Mouse (Mus musculus) liver, embryonic 14.5 days (tissue): Measurements from ENCODE around the gene Ppp1r18. TPM values are rescaled to one million over a fixed set of nuclear protein-coding genes. Genes with fewer than 3 reads are reported as not detected.
A peak's percentile ranks its signal among the peaks of the same experiment; 100 is the strongest.

Source experiments
- ATAC-seq: fragments of 200-750 bp; cut with Nextera tagmentation; 2 replicates; pipeline ENCODE4 v1.8.0; 2017; ENCODE audit warnings: moderate number of reproducible peaks, mild to moderate bottlenecking, moderate library complexity; ENCODE audit not compliant: insufficient read depth
- DNase-seq, 3 experiments: peaks; one replicate each; pipeline ENCODE4 v3.0.0-alpha.2; 2012 to 2013; ENCODE audit warnings: low read depth in 3 of 3, low spot score in 3 of 3
- H3K27ac ChIP-seq: fragments of 300-500 bp; sonication (generic); 2 replicates; pipeline ENCODE4 v1.5.1; 2014; ENCODE audit warnings: moderate library complexity, mild to moderate bottlenecking, control low read depth, inconsistent platforms
- H3K27me3 ChIP-seq: fragments of 300-500 bp; sonication (generic); 2 replicates; pipeline ENCODE4 v1.6.1; 2014; ENCODE audit warnings: mild to moderate bottlenecking, low read length, moderate library complexity; ENCODE audit not compliant: control insufficient read depth, insufficient read depth
- H3K36me3 ChIP-seq: fragments of 300-500 bp; sonication (generic); replicated peaks from 2 replicates; pipeline ENCODE4 v1.6.1; 2014; ENCODE audit warnings: low read depth; ENCODE audit not compliant: control insufficient read depth, insufficient read depth
- H3K4me1 ChIP-seq, 2 experiments: fragments of 200-500 bp in 1 of 2; fragments of 300-500 bp in 1 of 2; sonication (generic) in 1 of 2; replicated peaks; 2 replicates each; pipeline ENCODE4 v1.6.1; 2012 to 2014; ENCODE audit warnings: antibody characterized with exemption in 1 of 2, inconsistent platforms in 1 of 2, low read length in 1 of 2; ENCODE audit not compliant: control insufficient read depth in 2 of 2, insufficient read depth in 2 of 2
- H3K4me2 ChIP-seq: fragments of 300-500 bp; sonication (generic); 2 replicates; pipeline ENCODE4 v1.6.1; 2014; ENCODE audit warnings: low read depth, mild to moderate bottlenecking, control low read depth, moderate library complexity
- H3K4me3 ChIP-seq, 2 experiments: fragments of 200-500 bp in 1 of 2; fragments of 300-500 bp in 1 of 2; sonication (generic) in 1 of 2; 2 replicates each; pipeline ENCODE4 v1.5.1; 2012 to 2014; ENCODE audit warnings: low read depth in 2 of 2, low read length in 2 of 2, mild to moderate bottlenecking in 2 of 2, control low read depth in 1 of 2, inconsistent platforms in 1 of 2, moderate library complexity in 1 of 2; ENCODE audit not compliant: insufficient read depth in 1 of 2
- H3K9ac ChIP-seq: fragments of 300-500 bp; sonication (generic); replicated peaks from 2 replicates; pipeline ENCODE4 v1.6.1; 2014; ENCODE audit warnings: mild to moderate bottlenecking, control low read depth, moderate library complexity
- H3K9me3 ChIP-seq: fragments of 300-500 bp; sonication (generic); 2 replicates; pipeline ENCODE4 v1.6.1; 2016; ENCODE audit warnings: low read length, mixed read lengths; ENCODE audit not compliant: control insufficient read depth
- CTCF ChIP-seq: IDR thresholded peaks from 2 replicates; pipeline ENCODE4 v1.5.1; 2016; ENCODE audit warnings: antibody characterized with exemption, low read depth, control low read depth
- EP300 ChIP-seq: IDR thresholded peaks from 2 replicates; pipeline ENCODE4 v1.6.1; 2016; ENCODE audit warnings: antibody characterized with exemption, low read depth
- WGBS: fragments of 180-500 bp; shearing (Covaris S2); extraction: QIAGEN DNeasy Blood & Tissue Kit; methylation state at CpG from one replicate; pipeline ENCODE4 v1.1.7; 2014; ENCODE audit not compliant: insufficient replicate concordance; 5-methylcytosine and 5-hydroxymethylcytosine counted together
- polyA plus RNA-seq, 2 experiments: library from polyadenylated mRNA; depleted of rRNA in 1 of 2; stranded (reverse) in 1 of 2; unstranded in 1 of 2; fragments of >200 nt; fragmentation: Nextera tagmentation in 1 of 2; extraction: Ambion mirVana in 1 of 2; gene quantifications; 2 replicates each; pipeline versions ENCODE4 v1.2.1 to v1.2.3; 2012 to 2014

Gene Ppp1r18
- 8.7 and 10.7 TPM in 2 replicates for polyA plus RNA-seq (2012; rRNA removed)
- polyA plus RNA-seq (2014; fragmentation: Nextera tagmentation; extraction: Ambion mirVana): 8.2 and 8.7 TPM in 2 replicates

DNA sequence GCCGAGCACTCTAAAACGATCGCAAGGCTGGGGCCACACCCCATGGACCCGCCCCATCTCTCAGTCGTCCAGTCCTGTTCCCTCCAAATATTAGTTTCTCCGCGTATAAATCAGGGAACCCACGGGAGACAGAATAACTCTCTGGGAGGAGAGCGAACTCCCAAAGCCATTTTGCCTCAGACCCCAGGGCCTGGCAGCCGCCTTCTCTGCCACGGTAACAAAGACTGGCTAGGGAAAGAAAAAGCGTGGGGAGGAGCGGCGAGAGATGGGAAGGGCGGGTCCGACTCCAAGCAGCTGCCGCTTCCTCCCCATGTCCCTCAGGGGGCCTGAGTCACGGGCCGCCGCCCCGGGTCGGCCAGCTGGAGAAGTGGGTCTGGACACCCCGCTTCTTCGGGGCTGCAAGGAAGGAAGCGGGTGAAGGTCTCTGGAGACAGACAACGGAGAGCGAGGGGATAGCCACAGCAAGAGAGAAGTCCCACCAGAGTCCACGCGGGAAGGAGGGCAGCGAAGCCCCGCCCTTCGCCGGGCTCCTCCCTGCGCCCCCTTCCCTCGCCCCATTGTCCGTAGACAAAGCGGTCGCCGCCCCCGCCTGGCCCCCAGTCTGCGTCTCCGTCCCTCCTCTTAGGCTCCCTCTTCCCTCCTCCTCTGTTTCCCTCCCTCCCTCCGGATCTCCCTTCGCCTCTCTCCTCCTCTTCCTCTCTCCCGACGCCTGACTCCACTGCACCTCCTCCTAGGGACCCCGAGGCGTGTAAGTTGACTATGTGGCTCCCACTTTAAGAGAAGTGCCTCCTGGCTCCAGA is at the start of gene Ppp1r18:
Gene Ppp1r18, plus strand, starts transcription at position 113 of the 800 bp plus-strand sequence.
- TF ChIP-seq EP300 (no peak), CTCF (no peak)
- H3K36me3 ChIP-seq: no peaks in the 10 kb centered on the region
- H3K4me3 ChIP-seq: peak within 1 kb of the TSS; percentile 50 to 64
- H3K9ac ChIP-seq: peak within 1 kb of the TSS; percentile 23
- no peaks in the 10 kb centered on the region for H3K9me3 ChIP-seq
- peaks cover 11 to 14% of the 10 kb centered on the region in 2 experiments for H3K4me1 ChIP-seq
- no peak for DNase-seq
- H3K27ac ChIP-seq: no peak within 1 kb of the TSS
- peaks cover 55% of the 10 kb centered on the region for H3K27me3 ChIP-seq
- ATAC-seq: no peak
- H3K4me2 ChIP-seq: peak within 1 kb of the TSS; percentile 65
- 1% methylated on average over 48 of the region's 48 CpGs for WGBS

DNA sequence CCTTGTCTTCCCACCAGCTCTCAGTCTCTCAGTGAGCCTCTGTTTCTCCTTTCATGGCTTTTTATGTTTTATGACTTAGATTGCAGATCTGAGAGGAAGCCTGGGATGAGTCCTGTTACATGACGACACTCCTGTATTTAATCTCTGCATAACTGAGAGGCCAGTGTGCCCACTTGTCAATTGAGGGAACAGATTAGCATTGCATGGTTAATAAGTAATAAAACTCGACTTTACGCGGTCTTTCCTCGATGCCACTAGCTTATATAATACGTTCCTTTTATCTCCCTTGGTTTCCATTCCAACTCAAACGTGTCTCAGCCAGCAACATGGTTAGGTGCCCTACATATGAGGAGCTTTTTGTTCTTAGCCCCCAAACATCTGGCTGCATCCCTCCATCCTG is 49.6 kb upstream of the Ppp1r18 start:
- peaks cover 15 to 32% of the 10 kb centered on the region in 2 experiments for H3K4me1 ChIP-seq
- H3K36me3 ChIP-seq: no peaks in the 10 kb centered on the region
- 57% methylated on average over 7 of the region's 7 CpGs for WGBS
- DNase-seq (no peak), ATAC-seq (no peak)
- no peak overlapping the region for H3K4me2 ChIP-seq
- no peaks in the 10 kb centered on the region for H3K27me3 ChIP-seq
- no peak overlapping the region for H3K27ac ChIP-seq
- H3K9me3 ChIP-seq: no peaks in the 10 kb centered on the region
- no peak overlapping the region for H3K9ac ChIP-seq
- no peak overlapping the region for H3K4me3 ChIP-seq
- TF ChIP-seq EP300 (no peak), CTCF (no peak)

DNA sequence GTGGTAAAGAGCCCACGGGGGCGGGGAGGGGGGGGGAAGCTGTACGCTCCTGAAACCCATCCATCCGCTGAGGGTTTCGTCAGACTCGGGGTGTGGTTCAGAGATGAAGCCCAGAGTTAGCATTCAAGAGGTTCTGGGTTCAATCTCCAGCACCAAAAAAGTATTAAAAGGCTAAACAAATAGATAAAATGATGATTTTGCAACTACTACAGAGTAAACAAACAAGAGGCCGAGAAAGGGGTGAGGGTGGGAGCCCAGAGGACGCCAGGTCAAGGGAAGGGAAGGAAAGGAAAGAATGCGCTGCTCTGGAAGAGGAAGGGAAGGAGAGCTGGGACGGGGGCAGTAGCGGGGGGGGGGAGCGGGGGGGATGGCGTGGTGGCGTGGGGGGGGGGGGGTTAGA is 48.7 kb upstream of the Ppp1r18 start:
- Histone ChIP-seq H3K9ac (no peak overlapping the region), H3K4me2 (no peak overlapping the region), H3K4me3 (no peak overlapping the region), H3K9me3 (no peaks in the 10 kb centered on the region), H3K4me1 (peaks cover 23 to 37% of the 10 kb centered on the region in 2 experiments), H3K27me3 (no peaks in the 10 kb centered on the region), H3K27ac (no peak overlapping the region), H3K36me3 (no peaks in the 10 kb centered on the region)
- ATAC-seq (no peak), DNase-seq (no peak)
- TF ChIP-seq CTCF: no peak
- no peak for TF ChIP-seq EP300
- WGBS: 57% methylated on average over 14 of the region's 14 CpGs

GRCm38 (mm10) chr17:35817226-35817625 is 48.2 kb upstream of the Ppp1r18 start:
- H3K4me2 ChIP-seq: no peak overlapping the region
- H3K36me3 ChIP-seq: no peaks in the 10 kb centered on the region
- TF ChIP-seq EP300 (no peak), CTCF (no peak)
- no peak overlapping the region for H3K4me3 ChIP-seq
- 77% methylated on average over 10 of the region's 10 CpGs for WGBS
- H3K4me1 ChIP-seq: peaks cover 24 to 40% of the 10 kb centered on the region in 2 experiments
- H3K9me3 ChIP-seq: no peaks in the 10 kb centered on the region
- ATAC-seq (no peak), DNase-seq (no peak)
- H3K27me3 ChIP-seq: no peaks in the 10 kb centered on the region
- no peak overlapping the region for H3K9ac ChIP-seq
- no peak overlapping the region for H3K27ac ChIP-seq

DNA sequence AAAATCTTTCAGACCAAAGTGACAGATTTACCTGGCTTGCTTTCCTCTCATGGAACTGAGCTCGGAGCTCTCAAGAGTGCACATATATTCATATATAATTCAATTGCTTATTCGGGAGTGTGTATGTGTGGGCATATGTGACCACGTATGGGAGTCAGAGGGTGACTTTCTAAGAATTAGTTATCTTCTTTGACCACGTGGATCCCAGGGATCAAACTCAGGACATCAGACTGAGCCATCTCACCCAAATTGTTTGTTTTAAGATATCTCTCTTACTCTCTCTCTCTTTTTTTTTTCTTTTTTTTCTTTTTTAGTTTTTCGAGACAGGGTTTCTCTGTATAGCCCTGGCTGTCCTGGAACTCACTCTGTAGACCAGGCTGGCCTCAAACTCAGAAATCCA is 45.3 kb upstream of the Ppp1r18 start:
- Histone ChIP-seq H3K36me3 (no peaks in the 10 kb centered on the region), H3K27me3 (no peaks in the 10 kb centered on the region), H3K4me2 (peak overlapping the region; percentile 97), H3K4me1 (peaks cover 36 to 44% of the 10 kb centered on the region in 2 experiments), H3K9ac (no peak overlapping the region; the same call in 1 of the 2 replicates), H3K4me3 (no peak overlapping the region), H3K27ac (no peak overlapping the region), H3K9me3 (no peaks in the 10 kb centered on the region)
- ATAC-seq (no peak), DNase-seq (peak in 1 of 3 experiments; percentile 58)
- no peak for TF ChIP-seq CTCF
- peak; percentile 62 for TF ChIP-seq EP300
- WGBS: 27% methylated on average over 5 of the region's 5 CpGs
